Mouse (Mus musculus) neural tube, postnatal 0 days (tissue): ENCODE measurements around the gene Col6a4. TPM values are rescaled to one million over a fixed set of nuclear protein-coding genes. Genes with fewer than 3 reads are reported as not detected.

ENCODE experiments used
- polyA plus RNA-seq: library from polyadenylated mRNA; unstranded; fragments of >200 nt; fragmentation: Nextera tagmentation; extraction: Ambion mirVana; gene quantifications from 2 replicates; pipeline ENCODE4 v1.2.1, GENCODE M21; 2015

Col6a4 gene
- 0.72 and 0.73 TPM in 2 replicates for polyA plus RNA-seq

GRCm38 (mm10) chr9:106096683-106097082 lies at the start of gene Col6a4:
Gene Col6a4, minus strand, starts transcription at chr9:106096783.

DNA sequence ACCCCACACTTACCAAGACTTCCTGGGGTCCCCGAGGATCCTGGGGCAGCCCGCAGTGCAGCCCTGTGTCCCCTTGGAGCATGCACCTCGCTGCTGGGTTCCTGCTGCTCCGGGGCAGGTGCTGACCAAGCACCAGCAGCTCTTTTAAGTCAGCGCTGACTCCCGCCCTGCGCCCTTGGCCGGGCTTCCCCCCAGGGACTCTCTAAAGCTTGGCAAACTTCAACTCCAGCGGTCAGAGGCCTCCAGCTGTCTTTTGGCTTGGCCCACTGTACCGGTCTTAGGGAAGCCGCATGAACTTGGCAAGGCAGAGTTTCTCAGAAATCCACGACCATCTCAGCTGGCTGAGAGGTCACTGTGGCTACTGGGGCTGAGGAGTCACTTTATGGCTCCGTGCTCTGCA lies 136.1 kb downstream of the Col6a4 start, which contains the start of gene Col6a5:
Col6a5 (minus strand) TSS at position 111 of the 400 bp plus-strand sequence.

Other genes starting within 250 kb of the Col6a4 start
- gene Col6a5, start 136.1 kb downstream of the Col6a4 start, polyA plus RNA-seq, result 0.10 and 0.21 TPM in 2 replicates
- gene Glyctk, start 61.4 kb upstream of the Col6a4 start, polyA plus RNA-seq, result 1.1 and 1.7 TPM in 2 replicates
- 25.8 and 29.3 TPM in 2 replicates for gene Wdr82, start 74.1 kb upstream of the Col6a4 start, polyA plus RNA-seq
- 17.8 and 21.1 TPM in 2 replicates for gene Ppm1m, start 103.0 kb upstream of the Col6a4 start, polyA plus RNA-seq
- gene Twf2, start 106.3 kb upstream of the Col6a4 start, polyA plus RNA-seq, result 47.6 and 49.8 TPM in 2 replicates
- 0.06 and 0.15 TPM in 2 replicates for gene Tlr9, start 125.8 kb upstream of the Col6a4 start, polyA plus RNA-seq
- gene Alas1, start 151.9 kb upstream of the Col6a4 start, polyA plus RNA-seq, result 100 and 102 TPM in 2 replicates
- gene Poc1a, start 184.3 kb upstream of the Col6a4 start, polyA plus RNA-seq, result 7.9 and 8.6 TPM in 2 replicates